Mouse (Mus musculus): ENCODE results near the gene Zar1l.
"Not testable (repeated sequence)": the region's sequence is repeated elsewhere in the genome, so short reads cannot be mapped to it uniquely, and the experiment has no call there.

Zar1l gene

GRCm38 (mm10) chr5:150518064-150518463 lies at the start of gene Zar1l:
Gene Zar1l (minus strand): TSS chr5:150518164.
- DNase-seq (ENCODE audit: low read depth, low spot score): no peak

- no peak for DNase-seq (ENCODE audit: low read depth, low spot score)
Measured at GRCm38 (mm10) chr5:150566971-150567370, 49.0 kb upstream of the Zar1l start.

GRCm38 (mm10) chr5:150566226-150566625 lies 48.3 kb upstream of the Zar1l start:
- DNase-seq (ENCODE audit: low read depth, low spot score): no peak

- no peak for DNase-seq (ENCODE audit: low read depth, low spot score)
Measured at GRCm38 (mm10) chr5:150564426-150564825, 46.5 kb upstream of the Zar1l start.

- no peak for DNase-seq (ENCODE audit: low read depth, low spot score)
Measured at GRCm38 (mm10) chr5:150561783-150562182, 43.8 kb upstream of the Zar1l start.

GRCm38 (mm10) chr5:150561376-150561775 lies 43.4 kb upstream of the Zar1l start:
- DNase-seq (ENCODE audit: low read depth, low spot score): no peak

GRCm38 (mm10) chr5:150560851-150561250 lies 42.9 kb upstream of the Zar1l start:
- DNase-seq (ENCODE audit: low read depth, low spot score): no peak

GRCm38 (mm10) chr5:150559519-150560103 lies 41.6 kb upstream of the Zar1l start:
- DNase-seq (ENCODE audit: low read depth, low spot score): no peak

GRCm38 (mm10) chr5:150551637-150552036 lies 33.7 kb upstream of the Zar1l start:
- DNase-seq (ENCODE audit: low read depth, low spot score): no peak

- DNase-seq (ENCODE audit: low read depth, low spot score): no peak
Measured at GRCm38 (mm10) chr5:150543184-150543583, 25.2 kb upstream of the Zar1l start.

- DNase-seq (ENCODE audit: low read depth, low spot score): no peak
Measured at GRCm38 (mm10) chr5:150541302-150541701, 23.3 kb upstream of the Zar1l start.

- no peak for DNase-seq (ENCODE audit: low read depth, low spot score)
Measured at GRCm38 (mm10) chr5:150525239-150525638, 7.3 kb upstream of the Zar1l start.

- no peak for DNase-seq (ENCODE audit: low read depth, low spot score)
Measured at GRCm38 (mm10) chr5:150522867-150523234, 4.9 kb upstream of the Zar1l start.

- peak; percentile 96 for DNase-seq (ENCODE audit: low read depth, low spot score)
Measured at GRCm38 (mm10) chr5:150521937-150522866, 4.2 kb upstream of the Zar1l start, which contains the start of gene Brca2. Gene Brca2 (plus strand): TSS chr5:150522630.

- DNase-seq (ENCODE audit: low read depth, low spot score): peak; percentile 25
Measured at GRCm38 (mm10) chr5:150519551-150519950, 1.6 kb upstream of the Zar1l start.

GRCm38 (mm10) chr5:150514027-150514426 lies 3.9 kb downstream of the Zar1l start:
- no peak for DNase-seq (ENCODE audit: low read depth, low spot score)

GRCm38 (mm10) chr5:150513264-150513663 lies 4.7 kb downstream of the Zar1l start:
- peak; percentile 40 for DNase-seq (ENCODE audit: low read depth, low spot score)

GRCm38 (mm10) chr5:150510451-150511225 lies 7.3 kb downstream of the Zar1l start:
- no peak for DNase-seq (ENCODE audit: low read depth, low spot score)

- peak; percentile 87 for DNase-seq (ENCODE audit: low read depth, low spot score)
Measured at GRCm38 (mm10) chr5:150495792-150496191, 22.2 kb downstream of the Zar1l start.

- not testable (repeated sequence) for DNase-seq (ENCODE audit: low read depth, low spot score)
Measured at GRCm38 (mm10) chr5:150491573-150492173, 26.3 kb downstream of the Zar1l start.

GRCm38 (mm10) chr5:150490821-150491220 lies 27.1 kb downstream of the Zar1l start:
- DNase-seq (ENCODE audit: low read depth, low spot score): no peak

- DNase-seq (ENCODE audit: low read depth, low spot score): no peak
Measured at GRCm38 (mm10) chr5:150490285-150490684, 27.7 kb downstream of the Zar1l start.

All from ZHBTc4 (cell line).